Mouse (Mus musculus) heart, embryonic 13.5 days (tissue): Measurements from ENCODE around the gene C5ar1. TPM values are rescaled to one million over a fixed set of nuclear protein-coding genes. Genes with fewer than 3 reads are reported as not detected.
"Not testable (repeated sequence)": the region's sequence is repeated elsewhere in the genome, so short reads cannot be mapped to it uniquely, and the experiment has no call there.

Experiments used
- ATAC-seq: fragments of 200-750 bp; cut with Nextera tagmentation; 2 replicates; pipeline ENCODE4 v1.8.0; 2017; ENCODE audit warnings: moderate TSS enrichment; ENCODE audit not compliant: insufficient number of reproducible peaks, low FRiP score, low TSS enrichment; ENCODE audit errors: extremely low read depth
- H3K27ac ChIP-seq: fragments of 300-500 bp; sonication (generic); replicated peaks from 2 replicates; pipeline ENCODE4 v1.5.1; 2015; ENCODE audit warnings: moderate library complexity, mild to moderate bottlenecking, inconsistent platforms
- H3K27me3 ChIP-seq: fragments of 300-500 bp; sonication (generic); replicated peaks from 2 replicates; pipeline ENCODE4 v1.6.1; 2015; ENCODE audit warnings: mild to moderate bottlenecking, inconsistent platforms
- H3K36me3 ChIP-seq: fragments of 300-500 bp; sonication (generic); 2 replicates; pipeline ENCODE4 v1.6.1; 2015; ENCODE audit warnings: mild to moderate bottlenecking, inconsistent platforms
- H3K4me1 ChIP-seq: fragments of 300-500 bp; sonication (generic); 2 replicates; pipeline ENCODE4 v1.6.1; 2015; ENCODE audit warnings: inconsistent platforms
- H3K4me2 ChIP-seq: fragments of 300-500 bp; sonication (generic); 2 replicates; pipeline ENCODE4 v1.6.1; 2015; ENCODE audit warnings: inconsistent platforms, mild to moderate bottlenecking, moderate library complexity
- H3K4me3 ChIP-seq: fragments of 300-500 bp; sonication (generic); 2 replicates; pipeline ENCODE4 v1.5.1; 2015; ENCODE audit warnings: moderate library complexity, mild to moderate bottlenecking, inconsistent platforms
- H3K9ac ChIP-seq: fragments of 300-500 bp; sonication (generic); 2 replicates; pipeline ENCODE4 v1.6.1; 2015; ENCODE audit warnings: inconsistent platforms, mild to moderate bottlenecking, moderate library complexity
- H3K9me3 ChIP-seq: fragments of 300-500 bp; sonication (generic); 2 replicates; pipeline ENCODE4 v1.6.1; 2016; ENCODE audit warnings: inconsistent platforms
- WGBS: fragments of 180-500 bp; shearing (Covaris S2); methylation state at CpG from one replicate; pipeline ENCODE4 v1.1.7; 2015; ENCODE audit warnings: mixed read lengths; 5-methylcytosine and 5-hydroxymethylcytosine counted together
- polyA plus RNA-seq: library from polyadenylated mRNA; unstranded; fragments of >200 nt; fragmentation: Nextera tagmentation; extraction: Ambion mirVana; gene quantifications from 2 replicates; pipeline ENCODE4 v1.2.1, GENCODE M21; 2015

The C5ar1 gene
- polyA plus RNA-seq, 1 experiment from 2014 or later = 2.2 TPM

- Histone ChIP-seq H3K9me3 (no peaks in the 10 kb centered on the region), H3K4me2 (peak within 1 kb of the TSS; percentile 93), H3K27ac (peak within 1 kb of the TSS; percentile 92), H3K4me1 (peaks cover 31% of the 10 kb centered on the region), H3K4me3 (peak within 1 kb of the TSS; percentile 79), H3K36me3 (peaks cover 34% of the 10 kb centered on the region), H3K27me3 (no peaks in the 10 kb centered on the region), H3K9ac (peak within 1 kb of the TSS; percentile 88)
- ATAC-seq = peak; percentile 86
- WGBS = 1% methylated on average over 41 of the region's 49 CpGs
Observed at GRCm38 (mm10) chr7:16273081-16273765, 13.9 kb upstream of the C5ar1 start, which contains the start of gene Inafm1. TSS of gene Inafm1 (minus strand) at chr7:16273617.

- Histone ChIP-seq H3K27ac (peak overlapping the region; percentile 92), H3K36me3 (peaks cover 28% of the 10 kb centered on the region), H3K4me1 (peaks cover 31% of the 10 kb centered on the region), H3K27me3 (no peaks in the 10 kb centered on the region), H3K4me2 (peak overlapping the region; percentile 93), H3K4me3 (peak overlapping the region; percentile 79), H3K9ac (peak overlapping the region; percentile 88), H3K9me3 (no peaks in the 10 kb centered on the region)
- WGBS = 1% methylated on average over 39 of the region's 46 CpGs
- peak; percentile 71 for ATAC-seq
Observed at GRCm38 (mm10) chr7:16272681-16273080, 13.3 kb upstream of the C5ar1 start.

GRCm38 (mm10) chr7:16271139-16271538, 11.8 kb upstream of the C5ar1 start:
- Histone ChIP-seq H3K27me3 (no peaks in the 10 kb centered on the region), H3K36me3 (peaks cover 13% of the 10 kb centered on the region), H3K4me3 (no peak overlapping the region), H3K9ac (0 out of 2 replicates have a peak overlapping the region, but pooled peaks have one; percentile 88), H3K27ac (no peak overlapping the region), H3K9me3 (no peaks in the 10 kb centered on the region), H3K4me1 (peaks cover 31% of the 10 kb centered on the region), H3K4me2 (no peak overlapping the region)
- no peak for ATAC-seq
- 81% methylated on average over 1 of the region's 1 CpGs for WGBS

DNA sequence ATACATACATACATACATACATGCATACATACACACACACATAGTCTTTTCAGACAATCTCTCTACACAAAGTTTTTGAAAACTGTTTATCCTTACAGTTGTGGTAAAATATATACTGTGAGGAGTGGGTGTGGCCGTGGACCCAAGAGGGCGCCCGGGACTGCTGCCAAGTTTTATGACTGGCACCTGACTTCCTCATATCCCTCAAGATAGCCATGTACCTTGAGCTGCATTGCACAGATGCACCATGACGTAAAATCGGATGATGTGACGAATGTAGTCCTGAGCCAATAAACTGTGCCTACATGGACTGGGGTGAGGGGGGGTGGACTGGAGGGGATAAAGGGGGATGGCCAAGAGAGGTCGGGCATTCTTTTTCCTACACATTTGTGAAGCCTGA, 7.3 kb upstream of the C5ar1 start:
- not testable (repeated sequence) for H3K27me3 ChIP-seq, H3K36me3 ChIP-seq, H3K9ac ChIP-seq, ATAC-seq, H3K9me3 ChIP-seq, H3K27ac ChIP-seq, H3K4me2 ChIP-seq, H3K4me3 ChIP-seq, H3K4me1 ChIP-seq
- WGBS = 81% methylated on average over 7 of the region's 7 CpGs

DNA sequence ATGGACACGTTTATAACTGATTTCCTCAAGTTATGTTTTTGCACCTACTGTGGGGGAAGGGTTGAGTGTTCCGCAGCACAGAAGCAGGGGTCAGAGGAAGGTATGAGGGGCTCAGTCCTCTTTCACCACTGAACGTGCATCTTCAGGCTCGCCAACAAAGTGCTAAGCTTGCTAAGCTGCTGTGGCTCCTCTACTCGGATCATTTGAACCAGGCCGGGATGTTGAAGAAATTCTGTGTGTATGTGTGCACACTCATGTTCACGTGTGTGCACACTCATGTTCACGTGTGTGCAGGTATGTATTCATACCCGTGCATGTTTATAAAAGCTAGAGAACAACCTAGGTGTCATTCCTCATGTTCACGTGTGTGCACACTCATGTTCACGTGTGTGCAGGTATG, 6.5 kb upstream of the C5ar1 start:
- Histone ChIP-seq H3K4me2 (no peak overlapping the region), H3K4me1 (no peaks in the 10 kb centered on the region), H3K9ac (no peak overlapping the region), H3K4me3 (no peak overlapping the region), H3K36me3 (no peaks in the 10 kb centered on the region), H3K9me3 (0 out of 2 replicates have a peak, but pooled peaks cover 5% of the 10 kb centered on the region), H3K27ac (no peak overlapping the region), H3K27me3 (no peaks in the 10 kb centered on the region)
- 78% methylated on average over 11 of the region's 11 CpGs for WGBS
- no peak for ATAC-seq

- Histone ChIP-seq H3K4me3 (no peak overlapping the region), H3K4me1 (no peaks in the 10 kb centered on the region), H3K4me2 (no peak overlapping the region), H3K9me3 (0 out of 2 replicates have a peak, but pooled peaks cover 5% of the 10 kb centered on the region), H3K27ac (no peak overlapping the region), H3K27me3 (no peaks in the 10 kb centered on the region), H3K36me3 (no peaks in the 10 kb centered on the region), H3K9ac (no peak overlapping the region)
- WGBS = 75% methylated on average over 5 of the region's 5 CpGs
- no peak for ATAC-seq
Observed at GRCm38 (mm10) chr7:16263843-16264242, 4.5 kb upstream of the C5ar1 start.

DNA sequence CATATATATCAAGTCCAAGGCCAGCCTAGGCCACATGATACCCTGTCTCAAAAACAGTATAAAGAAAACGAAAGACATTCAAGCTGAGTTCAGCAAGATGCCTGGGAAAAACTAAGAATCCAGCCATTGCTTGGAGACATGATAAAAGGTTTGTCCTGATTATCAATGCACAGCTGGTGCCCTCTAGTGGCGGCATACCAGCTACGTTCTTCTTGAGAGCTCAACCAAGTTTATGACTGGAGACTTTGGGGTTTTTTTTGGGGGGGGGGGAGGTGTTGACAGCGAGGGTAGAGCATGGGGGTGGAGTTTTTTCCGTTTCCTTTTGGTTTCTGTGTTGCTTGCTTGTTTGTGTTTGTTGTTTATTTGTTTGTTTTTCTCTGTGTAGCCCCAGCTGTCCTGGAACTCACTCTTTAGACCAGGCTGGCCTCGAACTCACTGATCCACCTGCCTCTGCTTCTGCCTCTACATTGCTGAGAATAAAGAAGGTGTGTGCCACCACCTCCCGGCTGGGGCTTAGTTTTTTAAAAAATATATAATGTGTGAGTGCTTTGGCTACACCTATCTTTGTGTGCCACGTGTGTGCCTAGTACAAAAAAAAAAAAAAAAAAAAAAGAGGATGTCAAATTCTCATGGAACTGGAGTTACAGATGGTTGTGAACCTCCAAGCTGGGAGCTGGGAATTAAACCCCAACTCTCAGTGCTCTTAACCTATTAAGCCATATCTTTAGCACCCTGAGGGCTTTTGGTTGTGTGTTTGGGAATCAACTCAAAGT, 3.9 kb upstream of the C5ar1 start:
- no peak overlapping the region for H3K27ac ChIP-seq
- H3K4me1 ChIP-seq = no peaks in the 10 kb centered on the region
- ATAC-seq = no peak
- H3K9me3 ChIP-seq = 0 out of 2 replicates have a peak, but pooled peaks cover 5% of the 10 kb centered on the region
- no peaks in the 10 kb centered on the region for H3K27me3 ChIP-seq
- no peaks in the 10 kb centered on the region for H3K36me3 ChIP-seq
- H3K4me3 ChIP-seq = no peak overlapping the region
- H3K4me2 ChIP-seq = no peak overlapping the region
- 26% methylated on average over 8 of the region's 8 CpGs for WGBS
- no peak overlapping the region for H3K9ac ChIP-seq

GRCm38 (mm10) chr7:16261097-16261496, 1.8 kb upstream of the C5ar1 start:
- 56% methylated on average over 1 of the region's 1 CpGs for WGBS
- Histone ChIP-seq H3K4me2 (no peak overlapping the region), H3K36me3 (no peaks in the 10 kb centered on the region), H3K27ac (no peak overlapping the region), H3K9ac (no peak overlapping the region), H3K4me3 (no peak overlapping the region), H3K27me3 (no peaks in the 10 kb centered on the region), H3K9me3 (0 out of 2 replicates have a peak, but pooled peaks cover 5% of the 10 kb centered on the region), H3K4me1 (no peaks in the 10 kb centered on the region)
- ATAC-seq = no peak

DNA sequence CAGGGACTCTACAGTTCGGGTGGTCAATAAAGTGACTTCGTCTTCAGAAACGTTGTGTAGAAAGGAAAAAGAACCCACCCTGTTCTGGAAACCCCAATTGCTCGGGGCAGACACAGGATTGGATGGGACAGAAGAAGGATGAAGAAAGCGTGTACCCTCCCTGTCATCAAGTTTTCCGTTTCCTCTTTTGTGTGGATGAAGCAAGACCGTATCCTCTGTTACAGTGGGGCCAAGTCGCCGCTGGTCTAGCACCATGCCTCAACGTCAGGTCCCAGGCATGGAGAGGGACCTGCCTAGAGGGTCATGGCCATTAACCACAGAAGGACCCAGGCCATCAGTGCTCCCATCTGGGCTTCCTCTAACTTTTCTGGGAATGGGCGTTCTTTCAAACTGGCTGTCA, 1.5 kb downstream of the C5ar1 start:
- no peak for ATAC-seq

DNA sequence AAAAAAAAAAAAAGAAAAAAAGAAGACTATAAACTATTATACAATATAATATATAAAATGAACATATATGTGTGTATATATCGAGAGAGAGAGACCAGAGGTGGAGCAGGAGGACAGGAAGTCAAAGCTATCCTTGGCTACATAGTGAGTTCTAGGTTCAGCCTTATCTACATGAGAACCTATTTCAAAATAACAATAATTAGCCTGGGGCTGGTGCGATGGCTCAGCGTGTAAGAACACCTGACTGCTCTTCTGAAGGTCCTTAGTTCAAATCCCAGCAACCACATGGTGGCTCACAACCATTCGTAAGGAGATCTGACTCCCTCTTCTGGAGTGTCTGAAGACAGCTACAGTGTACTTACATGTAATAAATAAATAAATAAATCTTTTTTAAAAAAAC, 3.4 kb downstream of the C5ar1 start:
- not testable (repeated sequence) for H3K4me3 ChIP-seq, H3K27me3 ChIP-seq, H3K9ac ChIP-seq, H3K4me2 ChIP-seq, H3K36me3 ChIP-seq, H3K4me1 ChIP-seq, H3K27ac ChIP-seq, ATAC-seq, H3K9me3 ChIP-seq
- 76% methylated on average over 4 of the region's 4 CpGs for WGBS

More for the DNA sequence above, 1.5 kb downstream of the C5ar1 start:
- no peaks in the 10 kb centered on the region for H3K27me3 ChIP-seq
- H3K9ac ChIP-seq = no peak overlapping the region
- no peaks in the 10 kb centered on the region for H3K36me3 ChIP-seq
- H3K27ac ChIP-seq = no peak overlapping the region
- no peaks in the 10 kb centered on the region for H3K9me3 ChIP-seq
- no peak overlapping the region for H3K4me2 ChIP-seq
- no peaks in the 10 kb centered on the region for H3K4me1 ChIP-seq
- 74% methylated on average over 11 of the region's 11 CpGs for WGBS
- no peak overlapping the region for H3K4me3 ChIP-seq

DNA sequence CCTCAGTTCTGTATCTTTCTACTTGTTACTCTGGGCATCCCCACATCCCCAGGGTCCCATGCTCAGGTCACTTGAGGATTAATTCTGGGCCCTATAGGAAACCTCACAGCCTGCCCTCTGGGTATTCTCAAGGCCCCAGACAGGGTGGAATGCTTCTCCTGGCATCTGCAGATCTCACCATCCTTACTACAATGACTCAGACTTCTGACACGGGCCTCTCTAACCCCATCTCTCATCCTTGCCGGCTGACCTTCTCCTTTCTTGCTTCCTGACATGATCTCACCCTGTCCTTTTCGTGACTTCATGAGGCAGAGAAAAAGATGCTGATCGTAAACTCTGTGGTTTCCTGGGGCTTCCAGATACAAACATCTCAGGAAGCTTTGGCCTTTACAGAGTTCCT, 5.1 kb downstream of the C5ar1 start:
- no peak for ATAC-seq
- Histone ChIP-seq H3K4me1 (no peaks in the 10 kb centered on the region), H3K9ac (no peak overlapping the region), H3K36me3 (no peaks in the 10 kb centered on the region), H3K27ac (no peak overlapping the region), H3K27me3 (no peaks in the 10 kb centered on the region), H3K4me2 (no peak overlapping the region), H3K9me3 (no peaks in the 10 kb centered on the region), H3K4me3 (no peak overlapping the region)
- WGBS = 42% methylated on average over 4 of the region's 4 CpGs
